ENCODE assay signal across 23 mouse cellular contexts in the genomic region with DNA sequence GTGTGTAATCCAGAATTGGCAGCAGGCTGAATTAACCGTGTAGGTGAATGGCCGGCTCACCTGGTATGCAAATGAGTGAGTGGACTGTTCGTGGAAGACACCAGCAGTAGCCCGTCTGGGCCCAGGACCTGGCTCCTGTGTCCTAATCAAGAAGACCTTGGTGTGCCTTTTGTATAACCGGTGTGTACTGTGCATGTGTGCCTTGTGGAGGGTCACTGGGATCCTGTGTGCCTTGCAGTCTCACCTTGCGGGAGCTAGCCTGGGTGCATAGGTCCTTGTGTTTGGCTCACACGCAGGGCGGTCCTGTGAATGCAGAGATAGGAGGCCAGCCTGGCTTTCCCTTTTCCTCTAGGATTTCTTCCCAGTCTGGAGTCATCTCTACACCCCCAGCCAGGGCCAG. TPM values are rescaled to one million over a fixed set of nuclear protein-coding genes. Genes with fewer than 3 reads are reported as not detected.
DNase-seq lines count a peak whose midpoint lies in the region; ATAC-seq and TF ChIP-seq lines count a peak whose summit lies in the region.
"Had no signal": no experiment of that assay in that cellular context is flagged by ENCODE, and none has a peak within 500 bp of the region (broad histone marks: within the 10 kb centered on the region; RNA-seq: fewer than 3 reads in every experiment).

No protein-coding gene starts in this region.

- peak overlapping the region; percentile 85 for H3K27ac ChIP-seq in layer of hippocampus, adult 2 months
- peak overlapping the region; percentile 91; the same call in 1 of the 2 replicates for H3K27ac ChIP-seq in forebrain, embryonic 15.5 days (replicated peaks)
- peak overlapping the region; percentile 87; the same call in 1 of the 2 replicates for H3K27ac ChIP-seq in midbrain, embryonic 10.5 days (replicated peaks)
- H3K27ac ChIP-seq in neural tube, embryonic 15.5 days (replicated peaks): peak overlapping the region; percentile 91
- H3K27ac ChIP-seq in intestine, embryonic 15.5 days: no peak overlapping the region
- H3K27ac ChIP-seq: heart, embryonic 13.5 days had no signal

- TF ChIP-seq CTCF in layer of hippocampus, adult 2 months (conservative IDR thresholded peaks at IDR 0.05): no peak

- peak overlapping the region; percentile 76 for H3K9ac ChIP-seq in forebrain, embryonic 15.5 days (replicated peaks)
- peak overlapping the region; percentile 74 for H3K9ac ChIP-seq in neural tube, embryonic 15.5 days (replicated peaks)
- no peak overlapping the region for H3K9ac ChIP-seq in intestine, embryonic 15.5 days
- H3K9ac ChIP-seq: heart, embryonic 13.5 days had no signal

- WGBS in forebrain, embryonic 15.5 days: 84% methylated on average over 8 of the region's 8 CpGs
- 86% methylated on average over 8 of the region's 8 CpGs for WGBS in midbrain, embryonic 10.5 days
- WGBS in neural tube, embryonic 15.5 days: 83% methylated on average over 8 of the region's 8 CpGs
- WGBS in intestine, embryonic 15.5 days: 83% methylated on average over 8 of the region's 8 CpGs

- no peak for DNase-seq in layer of hippocampus, adult 2 months (ENCODE audit: low spot score in 2 of 2)
- DNase-seq in layer of hippocampus, adult 9-10 months (ENCODE audit: low spot score): no peak
- DNase-seq in midbrain, embryonic 10.5 days (ENCODE audit: low spot score): no peak
- DNase-seq in embryo, embryonic 9.5 days (ENCODE audit: extremely low spot score): no peak
- DNase-seq in right cerebral cortex, postnatal 25 days: no peak
- DNase-seq: kidney, postnatal 36 days; thymus, postnatal 25 days had no signal

- H3K4me3 ChIP-seq in layer of hippocampus, adult 2 months: peak overlapping the region; percentile 67
- H3K4me3 ChIP-seq in forebrain, embryonic 15.5 days: peak overlapping the region; percentile 77
- peak overlapping the region; percentile 75 for H3K4me3 ChIP-seq in midbrain, embryonic 10.5 days
- peak overlapping the region; percentile 62 for H3K4me3 ChIP-seq in neural tube, embryonic 15.5 days (replicated peaks)
- no peak overlapping the region for H3K4me3 ChIP-seq in intestine, embryonic 15.5 days (replicated peaks)
- H3K4me3 ChIP-seq: erythroblast, embryonic 14.5 days; megakaryocyte, embryonic 14.5 days had no signal

- H3K9me3 ChIP-seq in forebrain, embryonic 15.5 days: no peaks in the 10 kb centered on the region
- H3K9me3 ChIP-seq in midbrain, embryonic 10.5 days (replicated peaks): no peaks in the 10 kb centered on the region
- no peaks in the 10 kb centered on the region for H3K9me3 ChIP-seq in neural tube, embryonic 15.5 days (replicated peaks)
- H3K9me3 ChIP-seq in intestine, embryonic 15.5 days: no peaks in the 10 kb centered on the region
- H3K9me3 ChIP-seq: heart, embryonic 13.5 days had no signal

- peaks cover 5% of the 10 kb centered on the region; the same call in 1 of the 2 replicates for H3K27me3 ChIP-seq in forebrain, embryonic 15.5 days
- H3K27me3 ChIP-seq in midbrain, embryonic 10.5 days (ENCODE audit: low read depth, poor library complexity, severe bottlenecking): peaks cover 54% of the 10 kb centered on the region
- H3K27me3 ChIP-seq in neural tube, embryonic 15.5 days (replicated peaks): peaks cover 4% of the 10 kb centered on the region; the same call in 1 of the 2 replicates
- peaks cover 28% of the 10 kb centered on the region for H3K27me3 ChIP-seq in intestine, embryonic 15.5 days (replicated peaks)

- 0 out of 2 replicates have a peak, but pooled peaks cover 4% of the 10 kb centered on the region for H3K36me3 ChIP-seq in forebrain, embryonic 15.5 days
- H3K36me3 ChIP-seq in midbrain, embryonic 10.5 days: 0 out of 2 replicates have a peak, but pooled peaks cover 7% of the 10 kb centered on the region
- H3K36me3 ChIP-seq in neural tube, embryonic 15.5 days: no peaks in the 10 kb centered on the region
- no peaks in the 10 kb centered on the region for H3K36me3 ChIP-seq in intestine, embryonic 15.5 days
- H3K36me3 ChIP-seq: G1E; heart, embryonic 13.5 days had no signal

- peak overlapping the region; percentile 69 for H3K4me2 ChIP-seq in forebrain, embryonic 15.5 days (replicated peaks)
- peak overlapping the region; percentile 73 for H3K4me2 ChIP-seq in neural tube, embryonic 15.5 days
- H3K4me2 ChIP-seq in intestine, embryonic 15.5 days (replicated peaks): no peak overlapping the region

- H3K4me1 ChIP-seq in forebrain, embryonic 15.5 days: peaks cover 62% of the 10 kb centered on the region
- peaks cover 44% of the 10 kb centered on the region for H3K4me1 ChIP-seq in midbrain, embryonic 10.5 days
- peaks cover 65% of the 10 kb centered on the region for H3K4me1 ChIP-seq in neural tube, embryonic 15.5 days
- peaks cover 5% of the 10 kb centered on the region for H3K4me1 ChIP-seq in intestine, embryonic 15.5 days (replicated peaks)

- ATAC-seq in forebrain, embryonic 15.5 days (replicated peaks): no peak
- ATAC-seq in neural tube, embryonic 15.5 days (ENCODE audit: low FRiP score): no peak
- no peak for ATAC-seq in intestine, embryonic 15.5 days
- ATAC-seq: inflammation-experienced regulatory T-cells, adult 6 months had no signal

RNA-seq across cellular contexts. Expression of a gene that starts 1.5 kb away (rescaled TPM):
- 100 to 1,000 TPM; 146 to 150 TPM for total RNA-seq in layer of hippocampus, adult 2 months (2021)
- 15.6 and 22.5 TPM in 2 replicates for polyA plus RNA-seq in forebrain, embryonic 15.5 days (2015; fragmentation: Nextera tagmentation; extraction: Ambion mirVana)
- polyA plus RNA-seq in midbrain, embryonic 10.5 days (2016; fragmentation: Nextera tagmentation; extraction: Ambion mirVana): 0.88 and 1.1 TPM in 2 replicates
- polyA plus RNA-seq in neural tube, embryonic 15.5 days (2015; fragmentation: Nextera tagmentation; extraction: Ambion mirVana): 10.3 and 21.6 TPM in 2 replicates
- 0.53 and 0.82 TPM in 2 replicates for polyA plus RNA-seq in intestine, embryonic 15.5 days (2015; fragmentation: Nextera tagmentation; extraction: Ambion mirVana)
- total RNA-seq: common myeloid progenitor, adult 5-6 weeks; liver, adult 2 months had no signal
- polyA plus RNA-seq: erythroblast, embryonic 14.5 days; G1E; heart, embryonic 13.5 days; inflammation-experienced regulatory T-cells, adult 6 months; liver, adult 2 months had no signal

RNA-seq across cellular contexts. Expression of a gene that starts 18.2 kb away (rescaled TPM):
- total RNA-seq in layer of hippocampus, adult 2 months (2021): 100 to 1,000 TPM; 655 to 657 TPM
- polyA plus RNA-seq in forebrain, embryonic 15.5 days (2015; fragmentation: Nextera tagmentation; extraction: Ambion mirVana): 23.3 and 25.0 TPM in 2 replicates
- 1.5 TPM in 2 replicates for polyA plus RNA-seq in midbrain, embryonic 10.5 days (2016; fragmentation: Nextera tagmentation; extraction: Ambion mirVana)
- 110 and 122 TPM in 2 replicates for polyA plus RNA-seq in neural tube, embryonic 15.5 days (2015; fragmentation: Nextera tagmentation; extraction: Ambion mirVana)
- polyA plus RNA-seq in intestine, embryonic 15.5 days (2015; fragmentation: Nextera tagmentation; extraction: Ambion mirVana): 0.24 and 0.42 TPM in 2 replicates
- total RNA-seq: common myeloid progenitor, adult 5-6 weeks; G1E; liver, adult 2 months had no signal
- polyA plus RNA-seq: C2C12; erythroblast, embryonic 14.5 days; G1E; heart, embryonic 13.5 days; liver, adult 2 months; lung, embryonic 16.5 days had no signal

RNA-seq across cellular contexts. Expression of a gene that starts 35.6 kb away (rescaled TPM):
- total RNA-seq in layer of hippocampus, adult 2 months (2021): not detected
- polyA plus RNA-seq in forebrain, embryonic 15.5 days (2015; fragmentation: Nextera tagmentation; extraction: Ambion mirVana): not detected in 2 replicates
- not detected in 2 replicates for polyA plus RNA-seq in midbrain, embryonic 10.5 days (2016; fragmentation: Nextera tagmentation; extraction: Ambion mirVana)
- polyA plus RNA-seq in neural tube, embryonic 15.5 days (2015; fragmentation: Nextera tagmentation; extraction: Ambion mirVana): not detected in 2 replicates
- not detected in 2 replicates for polyA plus RNA-seq in intestine, embryonic 15.5 days (2015; fragmentation: Nextera tagmentation; extraction: Ambion mirVana)
- total RNA-seq: adrenal gland, postnatal 4 days; common myeloid progenitor, adult 5-6 weeks; gastrocnemius, adult 8-10 months; left cerebral cortex, adult 8-10 months; liver, adult 2 months had no signal
- polyA plus RNA-seq: C2C12; erythroblast, embryonic 14.5 days; G1E; heart, embryonic 13.5 days; inflammation-experienced regulatory T-cells, adult 6 months; liver, adult 2 months; lung, embryonic 16.5 days; stomach, embryonic 14.5 days had no signal

RNA-seq across cellular contexts. Expression of a gene that starts 41.0 kb away (rescaled TPM):
- total RNA-seq in layer of hippocampus, adult 2 months (2021): 10 to 100 TPM; 96.7 to 97.7 TPM
- polyA plus RNA-seq in forebrain, embryonic 15.5 days (2015; fragmentation: Nextera tagmentation; extraction: Ambion mirVana): 20.5 and 22.9 TPM in 2 replicates
- polyA plus RNA-seq in midbrain, embryonic 10.5 days (2016; fragmentation: Nextera tagmentation; extraction: Ambion mirVana): 12.9 and 20.6 TPM in 2 replicates
- polyA plus RNA-seq in neural tube, embryonic 15.5 days (2015; fragmentation: Nextera tagmentation; extraction: Ambion mirVana): 112 and 137 TPM in 2 replicates
- polyA plus RNA-seq in intestine, embryonic 15.5 days (2015; fragmentation: Nextera tagmentation; extraction: Ambion mirVana): 13.9 TPM in 2 replicates
- polyA plus RNA-seq: erythroblast, embryonic 14.5 days had no signal

RNA-seq across cellular contexts. Expression of a gene that starts 46.9 kb away (rescaled TPM):
- under 1 TPM; 0.33 to 0.44 TPM for total RNA-seq in layer of hippocampus, adult 2 months (2021)
- 0.05 and 0.29 TPM in 2 replicates for polyA plus RNA-seq in forebrain, embryonic 15.5 days (2015; fragmentation: Nextera tagmentation; extraction: Ambion mirVana)
- not detected in 2 replicates for polyA plus RNA-seq in midbrain, embryonic 10.5 days (2016; fragmentation: Nextera tagmentation; extraction: Ambion mirVana)
- 0.22 and 1.4 TPM in 2 replicates for polyA plus RNA-seq in neural tube, embryonic 15.5 days (2015; fragmentation: Nextera tagmentation; extraction: Ambion mirVana)
- 32.2 and 37.2 TPM in 2 replicates for polyA plus RNA-seq in intestine, embryonic 15.5 days (2015; fragmentation: Nextera tagmentation; extraction: Ambion mirVana)
- total RNA-seq: common myeloid progenitor, adult 5-6 weeks; G1E; gastrocnemius, adult 8-10 months had no signal
- polyA plus RNA-seq: erythroblast, embryonic 14.5 days; G1E; heart, embryonic 13.5 days; inflammation-experienced regulatory T-cells, adult 6 months; lung, embryonic 16.5 days had no signal
